Mouse (Mus musculus) embryonic fibroblast, embryonic 13.5 days (primary cell): ENCODE measurements around the gene Rin2.

ENCODE experiments used
- CTCF ChIP-seq: IDR thresholded peaks from 2 replicates; pipeline ENCODE4 v1.5.1; 2011; ENCODE audit warnings: mild to moderate bottlenecking, control low read depth, low read length, moderate library complexity, borderline replicate concordance; ENCODE audit not compliant: insufficient read depth
- POLR2A ChIP-seq: IDR thresholded peaks from 2 replicates; pipeline ENCODE4 v1.6.1; 2011; ENCODE audit warnings: low read depth, mild to moderate bottlenecking, control low read depth, low read length, moderate library complexity

- TF ChIP-seq CTCF (no peak), POLR2A (no peak)
These were observed 85.1 kb downstream of the Rin2 start for GRCm38 (mm10) chr2:145760121-145760520.
